Mouse (Mus musculus) right cerebral cortex, postnatal 10 days (tissue): ENCODE measurements around the gene Mycn.

Source experiments
- DNase-seq, 2 experiments: peaks; one replicate each; pipeline ENCODE4 v3.0.0; 2021; ENCODE audit warnings: low spot score in 2 of 2

The Mycn gene

DNA sequence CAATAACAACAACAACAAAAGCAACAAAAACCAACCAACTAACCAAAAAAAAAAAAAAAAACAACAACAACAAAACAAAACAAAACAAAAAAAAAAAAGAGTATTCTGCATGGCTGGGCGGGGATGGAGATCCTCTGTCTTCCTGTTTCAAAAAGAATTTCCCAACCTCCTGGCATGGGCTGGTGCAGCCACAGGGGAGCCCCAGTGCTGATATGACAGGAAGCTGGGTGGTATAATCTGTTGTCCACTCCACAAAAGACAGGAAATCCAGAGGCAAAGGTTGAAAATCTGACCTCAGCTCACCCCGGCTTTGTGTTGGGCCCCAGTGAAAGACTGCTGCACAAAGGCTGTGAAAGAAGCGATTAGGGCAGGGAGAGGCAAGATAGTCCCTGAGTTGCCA, 17.3 kb downstream of the Mycn start:
- DNase-seq = no peak

DNA sequence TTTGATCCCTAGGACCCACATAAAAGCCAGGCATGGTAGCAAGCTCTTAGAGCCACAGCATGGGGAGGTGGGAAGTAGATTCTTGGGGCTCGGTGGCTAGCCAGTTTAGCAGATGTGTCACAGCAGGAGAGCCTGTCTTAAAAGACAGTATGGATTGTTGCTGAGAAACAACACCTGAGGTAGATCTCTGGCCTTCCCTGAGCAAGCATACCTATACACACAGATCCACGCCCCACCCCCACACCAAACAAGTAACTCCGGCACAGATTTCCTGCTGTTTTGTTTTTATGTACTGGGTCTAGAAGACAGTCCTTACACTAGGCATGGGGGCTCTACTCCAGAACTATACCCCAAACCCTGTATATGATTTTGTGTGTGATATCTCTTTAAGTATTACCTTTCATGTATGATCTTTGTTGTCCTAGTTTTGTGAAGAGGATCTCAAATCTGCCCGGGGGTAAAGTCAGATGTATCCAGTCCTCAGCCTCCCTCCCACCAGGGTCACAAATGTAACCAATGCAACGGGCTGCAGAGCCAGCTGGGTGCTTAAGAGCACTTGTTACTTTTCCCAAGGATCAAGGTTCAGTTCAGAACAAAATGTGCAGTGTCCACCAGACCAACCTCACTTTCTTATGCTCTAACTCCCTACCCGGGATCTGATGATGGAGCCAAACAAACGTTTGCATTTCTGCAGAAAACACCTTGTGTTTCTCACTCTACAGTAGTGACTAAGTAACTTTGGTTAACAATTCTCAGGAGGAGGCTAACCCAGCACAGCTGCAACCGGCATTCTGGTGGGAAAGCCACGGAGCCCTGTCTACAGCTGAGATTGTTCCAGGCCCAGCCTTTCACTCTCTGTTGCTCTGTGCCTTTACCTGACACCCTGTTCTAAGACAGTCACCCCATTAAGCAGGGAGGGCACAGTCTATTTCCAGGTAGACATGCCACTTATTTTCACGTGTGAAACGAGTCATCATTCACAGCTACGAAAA, 21.3 kb downstream of the Mycn start:
- DNase-seq = no peak

DNA sequence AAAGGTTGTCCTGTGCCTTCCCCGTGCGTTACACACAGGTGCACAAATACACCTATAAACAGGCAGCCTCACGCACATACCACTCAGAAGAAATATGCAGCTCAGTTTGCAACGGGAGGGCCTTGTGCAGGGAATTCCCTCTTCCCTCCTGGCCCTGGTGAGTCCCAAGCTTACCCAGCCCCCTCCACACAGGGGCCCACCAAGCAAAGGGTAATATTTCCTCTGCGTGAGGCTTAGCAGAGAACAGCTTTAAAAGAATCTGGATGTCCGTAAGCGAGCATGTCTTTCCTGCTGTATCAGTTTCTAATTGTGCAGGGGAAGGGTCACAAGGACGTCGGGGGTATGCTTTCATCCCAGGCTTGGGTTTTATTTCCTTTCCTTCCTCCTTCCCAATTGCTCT, 25.4 kb downstream of the Mycn start:
- DNase-seq = no peak

DNA sequence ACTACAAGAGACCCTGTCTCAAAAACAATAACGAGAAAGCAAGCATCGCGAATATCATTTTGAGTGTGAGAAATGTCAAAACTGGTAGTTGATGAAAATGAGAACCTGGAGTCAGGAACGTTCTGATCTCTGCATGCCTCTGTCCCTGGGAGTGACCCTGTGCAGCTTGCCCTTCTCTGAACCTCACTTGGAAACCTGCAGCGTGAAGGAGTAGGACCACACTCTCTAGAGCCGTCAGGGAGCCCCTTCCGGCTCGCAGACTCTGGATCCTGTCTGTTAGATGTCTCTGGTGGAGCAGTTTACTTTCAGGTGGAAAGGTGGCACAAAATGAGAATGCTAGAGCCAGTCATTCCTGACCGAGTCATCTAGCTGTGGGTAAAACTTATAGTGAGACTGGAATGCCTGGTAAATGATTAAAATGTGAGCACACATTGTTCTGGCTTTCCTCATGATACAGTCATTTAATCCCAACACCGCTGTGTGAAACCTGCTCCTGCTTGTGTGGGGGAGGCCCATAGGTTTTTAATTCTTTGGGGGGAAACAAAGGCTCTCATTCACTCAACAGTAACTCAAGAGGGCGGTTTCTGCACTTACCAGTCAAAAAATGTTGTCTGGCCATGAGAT, 31.2 kb downstream of the Mycn start:
- DNase-seq = no peak

DNA sequence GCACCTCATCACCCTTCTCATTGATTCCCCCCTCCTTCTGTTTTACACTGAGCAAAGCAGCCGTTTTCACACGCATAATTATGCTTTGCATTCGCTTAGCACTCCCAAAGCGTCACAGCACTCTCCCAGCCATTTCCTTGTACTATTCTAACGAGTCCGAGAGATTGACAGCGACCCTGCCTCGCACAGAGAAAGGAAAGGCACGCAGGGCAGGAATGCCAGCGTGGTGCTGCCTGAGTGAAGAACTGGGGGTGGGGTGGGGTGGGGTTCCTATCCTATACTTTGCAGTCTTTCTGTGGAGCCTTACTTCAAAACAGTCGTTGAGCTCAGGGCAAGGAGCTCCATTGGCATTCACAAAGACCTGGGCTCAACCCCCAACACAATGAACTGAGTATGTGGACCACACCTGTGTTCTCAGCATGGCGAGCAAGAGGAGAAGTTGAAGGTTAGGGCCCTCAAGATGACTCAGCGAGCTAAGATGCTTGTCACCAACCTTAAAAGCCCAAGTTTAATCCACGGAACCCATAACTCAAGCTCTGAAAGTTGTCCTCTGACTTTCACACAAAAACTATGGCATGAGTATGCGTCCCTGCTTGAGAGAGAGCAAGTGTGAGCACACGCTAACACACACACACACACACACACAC, 32.0 kb downstream of the Mycn start:
- no peak for DNase-seq

DNA sequence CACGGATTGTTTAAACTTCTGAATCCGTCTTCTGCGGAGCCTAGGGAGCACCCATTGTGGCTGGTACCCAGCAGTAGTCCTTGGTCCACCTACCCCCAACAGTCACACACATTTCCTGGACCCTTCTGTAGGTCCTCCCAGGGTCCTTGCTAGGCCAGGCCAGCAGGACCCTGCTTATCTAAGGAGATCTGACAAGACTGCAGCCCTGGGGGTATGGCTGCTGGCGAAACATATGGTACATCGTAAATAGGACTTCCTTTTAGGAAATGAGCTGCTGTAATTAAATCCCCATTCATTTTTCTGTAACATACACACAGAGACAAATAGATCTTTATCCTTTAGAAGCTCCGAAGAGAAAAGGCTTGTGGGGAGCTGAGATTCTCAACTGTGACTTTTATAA, 34.9 kb downstream of the Mycn start:
- DNase-seq = no peak

DNA sequence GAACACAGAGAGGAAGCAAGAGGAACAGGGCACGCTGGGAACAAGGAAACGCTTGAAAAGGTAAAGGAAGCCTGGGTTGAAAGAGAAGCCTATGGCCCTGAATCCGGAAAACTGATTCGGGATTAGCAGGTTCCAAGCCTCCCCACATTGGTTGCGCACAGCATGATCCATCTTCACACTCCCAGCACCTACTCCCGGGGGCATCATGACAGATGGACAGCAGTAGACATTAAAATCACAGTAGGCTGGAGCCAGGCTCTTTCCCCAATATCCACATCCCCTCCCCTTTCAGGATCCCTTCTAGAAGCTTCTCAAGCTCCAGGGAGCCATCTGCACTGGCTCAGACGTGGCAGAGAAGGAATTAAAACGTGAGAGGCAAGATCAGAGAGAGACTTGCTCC, 35.4 kb downstream of the Mycn start:
- no peak for DNase-seq

DNA sequence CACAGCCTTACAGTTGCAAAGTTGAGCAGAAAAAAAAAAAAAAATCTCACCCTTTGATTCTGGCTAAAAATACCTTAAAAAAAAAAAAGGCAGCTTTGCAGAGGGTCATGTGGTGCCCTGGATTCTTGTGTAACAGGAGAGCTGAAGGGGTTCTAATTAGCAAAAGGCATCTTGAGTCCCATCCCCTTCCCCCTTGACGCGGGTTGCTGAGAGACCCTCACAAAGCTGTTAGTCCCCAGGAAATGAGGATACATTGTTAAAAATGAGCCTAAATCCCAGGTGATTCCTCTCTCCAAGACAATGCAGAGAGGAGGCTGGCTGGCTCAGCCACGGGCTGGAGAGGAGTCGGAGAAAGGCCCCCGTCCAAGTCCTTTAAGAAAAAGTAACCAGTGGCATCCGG, 36.6 kb downstream of the Mycn start:
- no peak for DNase-seq

DNA sequence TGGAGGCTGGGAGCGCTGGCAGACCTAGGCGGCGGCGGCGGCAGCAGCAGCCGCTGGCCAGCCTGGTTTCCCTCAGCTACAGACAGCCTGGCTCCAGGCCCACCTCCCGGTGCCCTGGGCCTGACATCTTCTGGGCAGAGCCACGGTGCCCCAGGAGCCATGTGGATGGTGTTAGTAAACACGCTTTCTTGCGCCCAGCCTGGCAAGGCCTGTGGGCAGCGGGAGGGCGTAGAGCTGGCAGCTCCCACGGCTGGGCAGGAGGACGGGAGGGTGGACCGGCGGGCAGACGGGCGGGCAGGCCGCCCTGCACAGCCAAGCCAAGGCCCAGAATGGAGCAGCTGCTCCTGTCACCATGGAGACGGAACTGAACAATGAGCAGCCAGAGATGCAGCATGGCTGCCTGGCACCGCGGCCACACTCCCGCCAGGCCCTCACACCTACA, 37.2 kb downstream of the Mycn start:
- DNase-seq = peak; percentile 92 to 94

DNA sequence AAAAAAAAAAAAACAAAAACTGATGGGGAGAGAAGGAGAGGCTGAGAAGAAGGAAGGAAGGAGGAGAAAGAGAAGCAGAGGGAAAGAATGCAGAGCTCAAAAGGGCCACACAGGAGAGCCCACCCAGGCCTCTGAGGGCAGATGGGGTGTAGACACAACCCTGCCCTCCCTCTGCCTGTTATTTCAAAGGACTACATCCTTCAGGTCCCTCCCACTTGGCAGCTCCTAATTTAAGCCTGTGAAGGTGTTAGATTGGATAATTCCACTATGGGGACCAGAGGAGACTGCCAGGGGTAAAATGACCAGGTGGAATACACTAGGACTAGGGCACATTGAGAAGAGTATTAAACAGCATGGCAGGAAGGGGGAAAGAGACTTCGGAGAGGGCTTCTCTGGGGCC, 37.6 kb downstream of the Mycn start:
- no peak for DNase-seq

DNA sequence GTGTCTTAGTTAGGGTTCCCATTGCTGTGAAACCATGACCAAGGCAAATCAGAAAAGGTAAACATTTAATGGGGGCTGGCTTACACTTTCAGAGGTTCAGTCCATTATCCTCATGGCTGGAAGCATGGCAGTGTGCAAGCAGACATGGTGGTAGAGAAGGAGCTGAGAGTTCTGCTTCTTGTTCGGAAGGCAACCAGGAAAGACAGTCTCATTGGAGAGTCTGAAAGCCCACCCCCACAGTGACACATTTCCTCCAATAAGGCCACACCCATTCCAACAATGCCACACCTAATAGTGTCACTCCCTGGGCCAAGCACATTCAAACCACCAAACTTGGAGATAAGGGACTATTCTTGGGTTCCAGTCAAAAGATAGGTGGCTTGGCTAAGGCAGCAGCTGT, 39.3 kb downstream of the Mycn start:
- DNase-seq = no peak

DNA sequence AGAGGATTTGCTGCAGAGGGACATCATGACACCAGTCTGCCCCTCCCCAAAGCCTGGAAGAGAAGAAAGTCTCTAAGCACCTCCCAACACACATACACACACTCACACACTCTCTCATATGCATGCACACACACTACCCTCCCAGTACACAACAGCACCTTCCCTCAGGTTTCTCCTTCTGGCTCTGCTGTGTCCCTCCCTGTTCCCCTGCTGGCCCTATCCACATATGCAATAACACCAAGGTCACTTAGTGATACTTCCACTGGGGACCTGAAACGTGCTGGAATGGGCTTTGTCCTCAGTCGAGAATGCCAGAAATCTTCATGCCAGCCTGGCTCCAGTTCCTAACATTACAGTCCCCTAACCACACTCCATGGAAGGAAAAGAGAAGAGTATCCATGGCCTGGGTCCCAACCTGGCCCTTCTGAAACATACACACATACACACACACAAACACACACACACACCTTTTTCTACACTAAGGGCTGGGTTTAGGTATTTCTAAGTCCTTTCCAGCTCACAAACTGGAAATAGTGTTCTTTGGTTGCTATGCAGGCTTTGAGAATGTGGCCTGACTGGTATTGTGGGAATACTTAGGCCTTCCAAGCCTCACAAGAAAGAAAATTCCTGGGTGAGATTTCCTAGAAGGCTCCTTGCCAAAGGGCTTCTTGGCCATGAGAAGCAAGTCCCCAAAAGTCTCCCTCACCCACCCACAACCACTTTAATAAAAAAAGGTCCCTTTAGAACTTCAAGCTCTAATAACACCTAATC, 43.2 kb downstream of the Mycn start:
- no peak for DNase-seq

DNA sequence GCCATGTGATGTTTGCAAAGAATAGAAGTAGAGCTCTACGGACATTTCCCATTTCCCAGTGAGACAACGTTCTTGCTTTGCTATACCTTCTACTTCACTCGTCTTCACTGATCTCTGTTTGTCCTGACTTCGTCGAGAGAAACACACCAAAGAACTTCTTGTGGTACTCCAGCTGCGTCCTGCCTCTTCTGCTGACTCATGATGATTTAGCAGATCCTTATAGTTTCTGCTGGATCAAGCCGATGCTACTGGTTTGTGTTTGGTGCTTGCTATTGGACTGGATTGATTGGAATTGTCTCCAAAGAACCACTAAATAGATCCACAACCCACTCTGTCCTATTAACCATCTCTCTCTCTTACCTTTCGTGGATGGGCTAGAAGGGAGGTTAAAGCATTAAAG, 47.7 kb downstream of the Mycn start:
- no peak for DNase-seq

DNA sequence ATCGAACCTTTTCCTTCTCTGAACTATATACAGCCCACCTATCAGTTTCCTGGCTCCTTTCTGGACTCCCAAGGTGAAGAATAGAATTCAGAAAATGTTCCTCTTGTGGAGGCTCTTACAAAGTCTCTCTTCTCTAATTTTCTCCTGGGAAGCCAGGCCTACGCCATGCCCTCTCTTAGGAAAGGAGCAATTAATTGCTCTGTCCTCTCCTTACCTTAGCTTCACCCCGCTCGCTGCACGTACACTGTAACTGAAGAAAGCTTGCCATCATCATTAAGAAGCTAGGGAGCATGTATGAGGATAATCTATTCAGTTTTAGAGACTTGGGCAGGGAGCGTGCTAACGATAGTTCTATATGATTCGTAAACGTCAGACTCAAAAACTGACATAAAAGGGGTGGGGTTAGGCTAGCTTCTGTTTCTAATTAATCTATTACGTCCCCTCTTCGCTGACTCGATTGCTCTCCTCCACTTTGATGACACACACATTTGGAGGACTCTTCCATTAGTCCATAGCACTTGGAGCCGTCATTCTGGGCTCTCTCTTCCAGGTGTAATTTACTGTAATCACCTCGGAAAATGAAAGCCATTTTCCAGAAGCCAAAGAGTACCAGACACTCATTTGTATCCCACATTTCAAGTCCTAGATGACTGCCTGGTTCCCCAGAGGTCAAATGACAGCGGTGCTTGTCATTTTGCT, 55.4 kb downstream of the Mycn start:
- DNase-seq = no peak
